Mouse (Mus musculus) heart, adult 2 months (tissue): Measurements from ENCODE around the gene Gatb.

Experiments used
- CTCF ChIP-seq: fragments of 200-600 bp; IDR thresholded peaks from 2 replicates; pipeline ENCODE4 v1.8.1; 2022; ENCODE audit warnings: antibody characterized with exemption, mild to moderate bottlenecking, moderate library complexity
- EP300 ChIP-seq: fragments of 200-500 bp; IDR thresholded peaks from 2 replicates; pipeline ENCODE4 v1.6.1; 2011; ENCODE audit warnings: low read depth, low read length, control low read depth; ENCODE audit not compliant: insufficient read depth
- POLR2A ChIP-seq: fragments of 200-500 bp; IDR thresholded peaks from 2 replicates; pipeline ENCODE4 v1.6.1; 2011; ENCODE audit warnings: mild to moderate bottlenecking, low read depth, low read length, control low read depth; ENCODE audit not compliant: insufficient read depth

DNA sequence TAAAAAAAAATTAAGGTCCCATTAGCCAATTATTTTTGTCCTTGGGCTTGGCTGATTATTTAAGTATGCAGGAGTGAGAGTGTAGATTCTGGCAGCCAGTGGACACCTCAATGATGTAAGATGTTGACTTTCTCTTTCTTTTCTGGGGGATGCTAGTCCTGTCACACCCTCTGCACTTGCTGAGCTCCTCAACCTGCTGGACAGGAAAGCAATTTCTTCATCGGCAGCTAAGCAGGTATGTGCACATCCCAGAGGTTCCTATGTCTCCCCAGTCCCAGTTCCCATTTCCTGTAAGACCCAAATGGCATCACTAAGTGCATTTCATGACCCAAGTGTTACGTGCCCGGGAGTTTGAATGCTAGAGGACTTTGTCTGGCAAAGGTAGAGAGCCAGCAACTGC lies 70.9 kb downstream of the Gatb start:
- TF ChIP-seq CTCF, result no peak
- TF ChIP-seq EP300, result no peak
- no peak for TF ChIP-seq POLR2A
